Mouse (Mus musculus): ENCODE results near the gene Usp29. TPM values are rescaled to one million over a fixed set of nuclear protein-coding genes. Genes with fewer than 3 reads are reported as not detected.

Gene Usp29
- not detected for total RNA-seq (2023)

GRCm38 (mm10) chr7:6730241-6730640 lies at the start of gene Usp29, which contains the start of gene Peg3:
TSS of gene Usp29 (plus strand) at chr7:6730578.
TSS of gene Peg3 (minus strand) at chr7:6730431.

GRCm38 (mm10) chr7:6696241-6697045 lies 33.9 kb upstream of the Usp29 start, which contains the start of gene Zim1:
TSS of gene Zim1 (minus strand) at chr7:6696450.

GRCm38 (mm10) chr7:6995251-6995650 lies 264.9 kb downstream of the Usp29 start, which contains the start of gene Aurkc:
TSS of gene Aurkc (plus strand) at chr7:6995300.

Other genes with a start within 250 kb of the Usp29 start
- not detected for gene Olfr5, start 243.6 kb upstream of the Usp29 start, total RNA-seq (2023)
- not detected for gene Olfr1347, start 230.8 kb upstream of the Usp29 start, total RNA-seq (2023)
- not detected for gene Olfr1348, start 221.8 kb upstream of the Usp29 start, total RNA-seq (2023)
- not detected for gene Olfr1349, start 207.6 kb upstream of the Usp29 start, total RNA-seq (2023)
- gene Olfr1350, start 165.7 kb upstream of the Usp29 start, total RNA-seq (2023), result not detected
- not detected for gene Zim1, start 34.1 kb upstream of the Usp29 start, total RNA-seq (2023)
- gene Peg3, start 147 bp upstream of the Usp29 start, total RNA-seq (2023), result not detected